Mouse (Mus musculus): Measurements from ENCODE around the gene Cetn4. TPM values are rescaled to one million over a fixed set of nuclear protein-coding genes. Genes with fewer than 3 reads are reported as not detected.

Gene Cetn4
- total RNA-seq, 2 experiments from 2014 or later: 3.8 TPM; not detected in 1

Other genes starting within 250 kb of the Cetn4 start
- gene Adad1, start 249.2 kb downstream of the Cetn4 start, total RNA-seq (2015; ENCODE audit: low replicate concordance): 0.63 TPM in 1 of 2 replicates, not detected in the other
- not detected in 2 replicates for gene Adad1, start 249.2 kb downstream of the Cetn4 start, total RNA-seq (2017; ENCODE audit: low replicate concordance)
- gene Il2, start 186.7 kb downstream of the Cetn4 start, total RNA-seq (2015; ENCODE audit: low replicate concordance): 6.1 TPM in 1 of 2 replicates, not detected in the other
- gene Il2, start 186.7 kb downstream of the Cetn4 start, total RNA-seq (2017; ENCODE audit: low replicate concordance): not detected in 2 replicates
- gene Il21, start 80.1 kb downstream of the Cetn4 start, total RNA-seq (2015; ENCODE audit: low replicate concordance): not detected in 2 replicates
- not detected in 2 replicates for gene Il21, start 80.1 kb downstream of the Cetn4 start, total RNA-seq (2017; ENCODE audit: low replicate concordance)
- gene Bbs12, start 154 bp downstream of the Cetn4 start, total RNA-seq (2015; ENCODE audit: low replicate concordance): 0.77 TPM in 1 of 2 replicates, not detected in the other
- gene Bbs12, start 154 bp downstream of the Cetn4 start, total RNA-seq (2017; ENCODE audit: low replicate concordance): 0.56 and 0.68 TPM in 2 replicates
- not detected in 2 replicates for gene Fgf2, start 35.6 kb upstream of the Cetn4 start, total RNA-seq (2015; ENCODE audit: low replicate concordance)
- gene Fgf2, start 35.6 kb upstream of the Cetn4 start, total RNA-seq (2017; ENCODE audit: low replicate concordance): not detected in 2 replicates
- 1.0 and 2.5 TPM in 2 replicates for gene Spata5, start 107.2 kb upstream of the Cetn4 start, total RNA-seq (2015; ENCODE audit: low replicate concordance)
- 22.2 and 23.6 TPM in 2 replicates for gene Spata5, start 107.2 kb upstream of the Cetn4 start, total RNA-seq (2017; ENCODE audit: low replicate concordance)
- gene Nudt6, start 107.5 kb upstream of the Cetn4 start, total RNA-seq (2015; ENCODE audit: low replicate concordance): 1.3 TPM in 1 of 2 replicates, not detected in the other
- gene Nudt6, start 107.5 kb upstream of the Cetn4 start, total RNA-seq (2017; ENCODE audit: low replicate concordance): 1.5 and 7.5 TPM in 2 replicates